ENCODE assay signal across 10 mouse cellular contexts in genomic region chr5:151190764-151191163, GRCm38 (mm10). TPM values are rescaled to one million over a fixed set of nuclear protein-coding genes. Genes with fewer than 3 reads are reported as not detected.
DNase-seq lines count a peak whose midpoint lies in the region; ATAC-seq and TF ChIP-seq lines count a peak whose summit lies in the region.
"Had no signal": no experiment of that assay in that cellular context is flagged by ENCODE, and none has a peak within 500 bp of the region (broad histone marks: within the 10 kb centered on the region; RNA-seq: fewer than 3 reads in every experiment).

No protein-coding gene starts in this region.

- no peak overlapping the region for H3ac ChIP-seq in myocyte (ENCODE audit: control insufficient read depth, insufficient read length)

- 70% methylated on average over 5 of the region's 5 CpGs for WGBS in heart, embryonic 16.5 days
- 49% methylated on average over 5 of the region's 5 CpGs for WGBS in lung, adult 2 months
- WGBS in hindbrain, embryonic 15.5 days, result 84% methylated on average over 5 of the region's 5 CpGs

- no peak for DNase-seq in heart, adult 8-10 months (ENCODE audit: low spot score)
- peak; percentile 8 for DNase-seq in lung, adult 2 months
- no peak for DNase-seq in lung, adult 18-20 months
- no peak for DNase-seq in gastrocnemius, postnatal 14 days
- DNase-seq: cerebellum, postnatal 36 days had no signal

- peak overlapping the region; percentile 82; the same call in 1 of the 2 replicates for H3K4me2 ChIP-seq in heart, embryonic 16.5 days (ENCODE audit: low read depth, low read length)
- H3K4me2 ChIP-seq in hindbrain, embryonic 15.5 days, result peak overlapping the region; percentile 83
- peak overlapping the region; percentile 84 for H3K4me2 ChIP-seq in myocyte (ENCODE audit: low read depth)

- no peaks in the 10 kb centered on the region for H3K36me3 ChIP-seq in heart, embryonic 16.5 days (ENCODE audit: control insufficient read depth, insufficient read depth)
- no peaks in the 10 kb centered on the region for H3K36me3 ChIP-seq in hindbrain, embryonic 15.5 days
- H3K36me3 ChIP-seq in myocyte (ENCODE audit: control insufficient read depth, insufficient read depth), result peaks cover 6% of the 10 kb centered on the region
- H3K36me3 ChIP-seq: midbrain, embryonic 15.5 days had no signal

- H3K9me3 ChIP-seq in heart, embryonic 16.5 days (replicated peaks; ENCODE audit: control insufficient read depth, low read length), result no peaks in the 10 kb centered on the region
- no peaks in the 10 kb centered on the region for H3K9me3 ChIP-seq in hindbrain, embryonic 15.5 days
- H3K9me3 ChIP-seq: midbrain, embryonic 15.5 days had no signal

- TF ChIP-seq CTCF in lung, adult 2 months (IDR thresholded peaks at IDR 0.05; ENCODE audit: insufficient read depth, low read length), result no peak

- no peaks in the 10 kb centered on the region for H3K4me1 ChIP-seq in heart, embryonic 16.5 days (ENCODE audit: control insufficient read depth, insufficient read depth, low read length)
- peaks cover 11% of the 10 kb centered on the region for H3K4me1 ChIP-seq in lung, adult 2 months (ENCODE audit: control insufficient read depth, insufficient read depth, low read length)
- H3K4me1 ChIP-seq in hindbrain, embryonic 15.5 days (replicated peaks), result peaks cover 7% of the 10 kb centered on the region; the same call in 1 of the 2 replicates

- no peaks in the 10 kb centered on the region for H3K27me3 ChIP-seq in heart, embryonic 16.5 days (ENCODE audit: control insufficient read depth, insufficient read depth, low read length)
- H3K27me3 ChIP-seq in hindbrain, embryonic 15.5 days, result 0 out of 2 replicates have a peak, but pooled peaks cover 5% of the 10 kb centered on the region
- no peaks in the 10 kb centered on the region for H3K27me3 ChIP-seq in myocyte (ENCODE audit: control insufficient read depth, insufficient read depth, insufficient read length)
- H3K27me3 ChIP-seq: midbrain, embryonic 15.5 days had no signal

- no peak for ATAC-seq in heart, embryonic 16.5 days (replicated peaks; ENCODE audit: extremely low read depth, insufficient read depth, low FRiP score)
- no peak for ATAC-seq in hindbrain, embryonic 15.5 days (ENCODE audit: low FRiP score, low read depth)

- H3K27ac ChIP-seq in heart, embryonic 16.5 days (ENCODE audit: low read length), result no peak overlapping the region
- no peak overlapping the region for H3K27ac ChIP-seq in hindbrain, embryonic 15.5 days (replicated peaks)
- H3K27ac ChIP-seq: midbrain, embryonic 15.5 days had no signal

- TF ChIP-seq POLR2A in lung, adult 2 months (IDR thresholded peaks at IDR 0.05; ENCODE audit: borderline replicate concordance, extremely low read depth, low read depth, low read length), result no peak
- no peak for TF ChIP-seq POLR2A in myocyte (IDR thresholded peaks at IDR 0.05; ENCODE audit: insufficient read length, low read depth)

- peaks cover 42% of the 10 kb centered on the region for H3K79me2 ChIP-seq in myocyte (ENCODE audit: control insufficient read depth, insufficient read depth)

- H3K9ac ChIP-seq in heart, embryonic 16.5 days (ENCODE audit: low read length), result no peak overlapping the region
- H3K9ac ChIP-seq in hindbrain, embryonic 15.5 days, result no peak overlapping the region

- H3K4me3 ChIP-seq in heart, embryonic 16.5 days (ENCODE audit: low read length), result no peak overlapping the region
- no peak overlapping the region for H3K4me3 ChIP-seq in lung, adult 2 months (replicated peaks; ENCODE audit: extremely low read depth, low read depth, low read length)
- no peak overlapping the region for H3K4me3 ChIP-seq in hindbrain, embryonic 15.5 days
- H3K4me3 ChIP-seq in myocyte, result peak overlapping the region; percentile 76

- intact Hi-C loops in gastrocnemius, postnatal 14 days (cut with DNase I; ENCODE audit: low total_unique reads), result no loop called here

TF ChIP-seq in myocyte, 11 proteins besides CTCF, POLR2A, EP300 and RAD21:
- TF ChIP-seq SRF (IDR thresholded peaks at IDR 0.05; ENCODE audit: control insufficient read depth, insufficient read length, low read depth) (no peak), TCF12 (IDR thresholded peaks at IDR 0.05; ENCODE audit: insufficient read depth, poor library complexity, severe bottlenecking) (no peak), MYOG (IDR thresholded peaks at IDR 0.05; ENCODE audit: control insufficient read depth in 1 of 3, insufficient read depth in 1 of 3, insufficient read length in 2 of 3, low read depth in 2 of 3) (no peak), CEBPB (IDR thresholded peaks at IDR 0.05; ENCODE audit: insufficient read depth, poor library complexity, severe bottlenecking) (no peak), E2F4 (IDR thresholded peaks at IDR 0.05; ENCODE audit: insufficient read depth) (no peak), MYOD1 (IDR thresholded peaks at IDR 0.05; ENCODE audit: control insufficient read depth in 1 of 3, insufficient read length in 2 of 3, low read depth in 2 of 3) (no peak), MAX (IDR thresholded peaks at IDR 0.05; ENCODE audit: low read depth) (no peak), USF1 (IDR thresholded peaks at IDR 0.05; ENCODE audit: low read depth) (no peak), POLR2AphosphoS2 (IDR thresholded peaks at IDR 0.05; ENCODE audit: insufficient read length, low read depth) (no peak), REST (IDR thresholded peaks at IDR 0.05; ENCODE audit: insufficient read depth, insufficient read length) (no peak), TCF3 (IDR thresholded peaks at IDR 0.05; ENCODE audit: insufficient read length, low read depth) (no peak)
TF ChIP-seq in myocyte: peak in this region for 0.

RNA-seq across cellular contexts. Expression of gene Stard13, which starts 42.9 kb away (rescaled TPM):
- 4.5 and 6.2 TPM in 2 replicates for polyA plus RNA-seq in heart, embryonic 16.5 days (2015; fragmentation: Nextera tagmentation; extraction: Ambion mirVana)
- 10 to 100 TPM; 24.3 to 29.4 (median 27.4) TPM for total RNA-seq in heart, adult 8-10 months (2022)
- polyA plus RNA-seq in lung, adult 2 months (2012; rRNA removed), result 45.6 and 57.3 TPM in 2 replicates
- 6.1 and 6.2 TPM in 2 replicates for polyA plus RNA-seq in hindbrain, embryonic 15.5 days (2015; fragmentation: Nextera tagmentation; extraction: Ambion mirVana)
- polyA plus RNA-seq in myocyte (2012; fragmentation: generic; extraction: Trizol), result 15.2 TPM
- total RNA-seq in gastrocnemius, postnatal 14 days (2021), result 10 to 100 TPM; 10.9 to 13.5 TPM
- total RNA-seq: granulocyte monocyte progenitor cell, adult 5-6 weeks had no signal
